Comparison of ENCODE assay signal across 8 mouse cellular contexts in the genomic region with DNA sequence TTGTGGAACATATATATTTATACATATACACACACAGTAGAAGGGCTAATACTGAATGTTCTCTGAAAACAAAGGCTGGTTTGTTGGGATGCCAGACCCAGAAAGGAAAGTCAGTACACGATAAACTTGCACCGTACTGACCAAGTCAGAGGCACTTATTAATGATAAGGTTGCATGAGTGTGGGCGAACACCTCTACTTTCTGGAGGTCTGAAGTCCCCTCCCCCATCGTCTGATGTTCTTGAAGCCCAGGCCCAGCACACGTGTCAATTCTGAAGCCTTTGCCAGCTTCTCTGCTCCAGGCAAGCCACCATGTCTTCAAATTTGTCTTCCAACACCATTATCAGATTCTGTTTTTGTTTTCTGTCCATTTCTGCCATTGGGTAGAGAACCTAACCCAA. TPM values are rescaled to one million over a fixed set of nuclear protein-coding genes. Genes with fewer than 3 reads are reported as not detected.
DNase-seq lines count a peak whose midpoint lies in the region; ATAC-seq and TF ChIP-seq lines count a peak whose summit lies in the region.

No protein-coding gene starts in this region.

- no peaks in the 10 kb centered on the region for H3K36me3 ChIP-seq in kidney, embryonic 15.5 days
- H3K36me3 ChIP-seq in forebrain, embryonic 13.5 days (ENCODE audit: poor library complexity, severe bottlenecking) = no peaks in the 10 kb centered on the region
- no peaks in the 10 kb centered on the region for H3K36me3 ChIP-seq in intestine, postnatal 0 days (ENCODE audit: control insufficient read depth, insufficient read depth)
- no peaks in the 10 kb centered on the region for H3K36me3 ChIP-seq in neural tube, embryonic 14.5 days (ENCODE audit: control insufficient read depth, insufficient read depth, low read length)
- H3K36me3 ChIP-seq in kidney, embryonic 16.5 days (ENCODE audit: insufficient read depth, low read length) = no peaks in the 10 kb centered on the region

- no peak for TF ChIP-seq CTCF in intestine, postnatal 0 days (IDR thresholded peaks at IDR 0.05; ENCODE audit: low read depth)

- no peak for DNase-seq in kidney, adult 11 months
- DNase-seq in cerebellum, adult 11 months = no peak
- no peak for DNase-seq in spleen, adult 18-20 months

- H3K9me3 ChIP-seq in kidney, embryonic 15.5 days (replicated peaks) = no peaks in the 10 kb centered on the region
- H3K9me3 ChIP-seq in forebrain, embryonic 13.5 days (replicated peaks) = no peaks in the 10 kb centered on the region
- H3K9me3 ChIP-seq in intestine, postnatal 0 days (ENCODE audit: control insufficient read depth) = no peaks in the 10 kb centered on the region
- H3K9me3 ChIP-seq in neural tube, embryonic 14.5 days (ENCODE audit: control insufficient read depth, low read length) = no peaks in the 10 kb centered on the region
- H3K9me3 ChIP-seq in kidney, embryonic 16.5 days (ENCODE audit: low read length) = no peaks in the 10 kb centered on the region

- no peak overlapping the region for H3K4me3 ChIP-seq in kidney, embryonic 15.5 days (replicated peaks)
- H3K4me3 ChIP-seq in forebrain, embryonic 13.5 days = peak overlapping the region; percentile 99
- H3K4me3 ChIP-seq in intestine, postnatal 0 days (ENCODE audit: low read depth, low read length) = no peak overlapping the region
- H3K4me3 ChIP-seq in neural tube, embryonic 14.5 days (ENCODE audit: low read depth, low read length) = peak overlapping the region; percentile 91
- H3K4me3 ChIP-seq in kidney, embryonic 16.5 days (ENCODE audit: low read length) = no peak overlapping the region

- H3K4me2 ChIP-seq in kidney, embryonic 15.5 days = 0 out of 2 replicates have a peak overlapping the region, but pooled peaks have one; percentile 93
- H3K4me2 ChIP-seq in forebrain, embryonic 13.5 days = peak overlapping the region; percentile 79
- 0 out of 2 replicates have a peak overlapping the region, but pooled peaks have one; percentile 98 for H3K4me2 ChIP-seq in intestine, postnatal 0 days (replicated peaks; ENCODE audit: low read depth)
- H3K4me2 ChIP-seq in neural tube, embryonic 14.5 days (ENCODE audit: low read depth, low read length) = peak overlapping the region; percentile 77
- no peak overlapping the region for H3K4me2 ChIP-seq in kidney, embryonic 16.5 days (replicated peaks; ENCODE audit: low read depth, low read length)

- WGBS in kidney, embryonic 15.5 days = 77% methylated on average over 5 of the region's 5 CpGs
- WGBS in forebrain, embryonic 13.5 days = 91% methylated on average over 5 of the region's 5 CpGs
- WGBS in intestine, postnatal 0 days = 85% methylated on average over 5 of the region's 5 CpGs
- WGBS in neural tube, embryonic 14.5 days = 66% methylated on average over 5 of the region's 5 CpGs
- 80% methylated on average over 5 of the region's 5 CpGs for WGBS in kidney, embryonic 16.5 days

- H3K4me1 ChIP-seq in kidney, embryonic 15.5 days = peaks cover 33% of the 10 kb centered on the region
- peaks cover 61% of the 10 kb centered on the region for H3K4me1 ChIP-seq in forebrain, embryonic 13.5 days
- H3K4me1 ChIP-seq in intestine, postnatal 0 days (replicated peaks; ENCODE audit: control insufficient read depth, insufficient read depth, low read length) = peaks cover 19% of the 10 kb centered on the region
- H3K4me1 ChIP-seq in neural tube, embryonic 14.5 days (ENCODE audit: control insufficient read depth, insufficient read depth, low read length) = peaks cover 53% of the 10 kb centered on the region
- peaks cover 21% of the 10 kb centered on the region for H3K4me1 ChIP-seq in kidney, embryonic 16.5 days (ENCODE audit: insufficient read depth, low read length)

- H3K27me3 ChIP-seq in kidney, embryonic 15.5 days = peaks cover 10% of the 10 kb centered on the region
- H3K27me3 ChIP-seq in forebrain, embryonic 13.5 days = no peaks in the 10 kb centered on the region
- no peaks in the 10 kb centered on the region for H3K27me3 ChIP-seq in intestine, postnatal 0 days (replicated peaks; ENCODE audit: control insufficient read depth, insufficient read depth, low read length)
- H3K27me3 ChIP-seq in neural tube, embryonic 14.5 days (ENCODE audit: control insufficient read depth, insufficient read depth, low read length) = no peaks in the 10 kb centered on the region
- peaks cover 8% of the 10 kb centered on the region; the same call in 1 of the 2 replicates for H3K27me3 ChIP-seq in kidney, embryonic 16.5 days (ENCODE audit: insufficient read depth, low read length)

- no peak overlapping the region for H3K27ac ChIP-seq in kidney, embryonic 15.5 days
- H3K27ac ChIP-seq in forebrain, embryonic 13.5 days = no peak overlapping the region
- no peak overlapping the region for H3K27ac ChIP-seq in intestine, postnatal 0 days (ENCODE audit: low read depth, low read length)
- H3K27ac ChIP-seq in neural tube, embryonic 14.5 days (ENCODE audit: low read depth, low read length) = no peak overlapping the region
- H3K27ac ChIP-seq in kidney, embryonic 16.5 days (ENCODE audit: low read length) = no peak overlapping the region

- no peak overlapping the region for H3K9ac ChIP-seq in kidney, embryonic 15.5 days
- H3K9ac ChIP-seq in forebrain, embryonic 13.5 days = no peak overlapping the region
- no peak overlapping the region for H3K9ac ChIP-seq in intestine, postnatal 0 days (ENCODE audit: low read depth, low read length)
- H3K9ac ChIP-seq in neural tube, embryonic 14.5 days (replicated peaks; ENCODE audit: low read depth, low read length) = no peak overlapping the region
- no peak overlapping the region for H3K9ac ChIP-seq in kidney, embryonic 16.5 days (replicated peaks; ENCODE audit: low read length)

- ATAC-seq in kidney, embryonic 15.5 days (replicated peaks; ENCODE audit: low FRiP score) = no peak
- ATAC-seq in forebrain, embryonic 13.5 days = no peak
- no peak for ATAC-seq in intestine, postnatal 0 days
- no peak for ATAC-seq in neural tube, embryonic 14.5 days (ENCODE audit: low read depth)
- ATAC-seq in kidney, embryonic 16.5 days (ENCODE audit: low FRiP score, low TSS enrichment) = no peak

RNA-seq across cellular contexts. Expression of gene Fyn, which starts 3.3 kb away (rescaled TPM):
- 26.2 and 27.0 TPM in 2 replicates for polyA plus RNA-seq in kidney, embryonic 15.5 days (2015; fragmentation: Nextera tagmentation; extraction: Ambion mirVana)
- 58.8 and 61.4 TPM in 2 replicates for polyA plus RNA-seq in forebrain, embryonic 13.5 days (2015; fragmentation: Nextera tagmentation; extraction: Ambion mirVana)
- polyA plus RNA-seq in intestine, postnatal 0 days (2015; fragmentation: Nextera tagmentation; extraction: Ambion mirVana) = 13.3 and 13.5 TPM in 2 replicates
- polyA plus RNA-seq in neural tube, embryonic 14.5 days (2014; fragmentation: Nextera tagmentation; extraction: Ambion mirVana) = 106 and 113 TPM in 2 replicates
- polyA plus RNA-seq in kidney, embryonic 16.5 days (2015; fragmentation: Nextera tagmentation; extraction: Ambion mirVana) = 22.4 and 26.1 TPM in 2 replicates

Comparison
In these comparisons a context has a peak if more than half of its experiments do, and no peak if none do; other contexts are left out.
1. H3K4me3 ChIP-seq: peak in forebrain, embryonic 13.5 days (single experiment) and neural tube, embryonic 14.5 days (single experiment); none in kidney, embryonic 15.5 days (single experiment), intestine, postnatal 0 days (single experiment) and kidney, embryonic 16.5 days (single experiment).